Mouse (Mus musculus) kidney, embryonic 14.5 days (tissue): Measurements from ENCODE around the gene 5830411N06Rik. TPM values are rescaled to one million over a fixed set of nuclear protein-coding genes. Genes with fewer than 3 reads are reported as not detected.

ENCODE experiments used
- ATAC-seq: fragments of 200-750 bp; cut with Nextera tagmentation; 2 replicates; pipeline ENCODE4 v1.8.0; 2017; ENCODE audit warnings: moderate number of reproducible peaks, mild to moderate bottlenecking, moderate TSS enrichment, moderate library complexity; ENCODE audit not compliant: low FRiP score, low TSS enrichment
- H3K27ac ChIP-seq: fragments of 300-500 bp; sonication (generic); 2 replicates; pipeline ENCODE4 v1.5.1; 2014; ENCODE audit warnings: low read depth, mild to moderate bottlenecking, low read length, moderate library complexity, mixed read lengths
- H3K27me3 ChIP-seq: fragments of 300-500 bp; sonication (generic); 2 replicates; pipeline ENCODE4 v1.6.1; 2014; ENCODE audit warnings: mild to moderate bottlenecking, low read length; ENCODE audit not compliant: control insufficient read depth, insufficient read depth
- H3K36me3 ChIP-seq: fragments of 300-500 bp; sonication (generic); 2 replicates; pipeline ENCODE4 v1.6.1; 2014; ENCODE audit warnings: low read length, mixed read lengths; ENCODE audit not compliant: control insufficient read depth, insufficient read depth
- H3K4me1 ChIP-seq: fragments of 300-500 bp; sonication (generic); 2 replicates; pipeline ENCODE4 v1.6.1; 2014; ENCODE audit warnings: low read length, mixed read lengths; ENCODE audit not compliant: control insufficient read depth, insufficient read depth
- H3K4me2 ChIP-seq: fragments of 300-500 bp; sonication (generic); replicated peaks from 2 replicates; pipeline ENCODE4 v1.6.1; 2014; ENCODE audit warnings: low read depth, mild to moderate bottlenecking, low read length
- H3K4me3 ChIP-seq: fragments of 300-500 bp; sonication (generic); 2 replicates; pipeline ENCODE4 v1.5.1; 2014; ENCODE audit warnings: mild to moderate bottlenecking, low read length
- H3K9ac ChIP-seq: fragments of 300-500 bp; sonication (generic); 2 replicates; pipeline ENCODE4 v1.6.1; 2014; ENCODE audit warnings: low read depth, mild to moderate bottlenecking, low read length, moderate library complexity
- H3K9me3 ChIP-seq: fragments of 300-500 bp; sonication (generic); 2 replicates; pipeline ENCODE4 v1.6.1; 2016; ENCODE audit warnings: low read length; ENCODE audit not compliant: control insufficient read depth
- WGBS: fragments of 180-500 bp; shearing (Covaris S2); extraction: QIAGEN DNeasy Blood & Tissue Kit; methylation state at CpG from one replicate; pipeline ENCODE4 v1.1.7; 2014; 5-methylcytosine and 5-hydroxymethylcytosine counted together
- polyA plus RNA-seq: library from polyadenylated mRNA; unstranded; fragments of >200 nt; fragmentation: Nextera tagmentation; extraction: Ambion mirVana; gene quantifications from 2 replicates; pipeline ENCODE4 v1.2.1, GENCODE M21; 2014

5830411N06Rik gene
- polyA plus RNA-seq, 1 experiment from 2014 or later, result not detected

DNA sequence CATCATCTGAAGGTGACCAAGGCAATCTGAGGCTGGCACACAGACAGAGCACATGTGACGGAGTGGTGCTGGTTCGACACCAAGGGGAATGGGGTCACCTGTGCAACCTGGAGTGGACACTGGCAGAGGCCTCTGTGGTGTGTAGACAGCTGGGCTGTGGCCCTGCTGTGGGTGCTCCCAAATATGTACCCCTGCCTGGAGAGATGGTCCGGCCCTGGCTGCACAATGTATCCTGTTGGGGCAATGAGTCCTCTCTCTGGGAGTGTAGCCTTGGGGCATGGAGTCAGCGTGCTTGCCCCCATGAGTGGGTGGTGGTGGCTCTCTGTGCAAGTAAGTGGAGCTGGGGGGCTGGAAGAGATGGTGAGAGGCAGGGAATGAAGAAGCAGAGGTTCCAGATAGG is 26.7 kb upstream of the 5830411N06Rik start:
- H3K4me3 ChIP-seq, result no peak overlapping the region
- H3K27ac ChIP-seq, result no peak overlapping the region
- H3K27me3 ChIP-seq, result no peaks in the 10 kb centered on the region
- no peaks in the 10 kb centered on the region for H3K9me3 ChIP-seq
- H3K4me1 ChIP-seq, result no peaks in the 10 kb centered on the region
- ATAC-seq, result no peak
- H3K4me2 ChIP-seq, result no peak overlapping the region
- 76% methylated on average over 4 of the region's 4 CpGs for WGBS
- H3K36me3 ChIP-seq, result no peaks in the 10 kb centered on the region
- H3K9ac ChIP-seq, result no peak overlapping the region

DNA sequence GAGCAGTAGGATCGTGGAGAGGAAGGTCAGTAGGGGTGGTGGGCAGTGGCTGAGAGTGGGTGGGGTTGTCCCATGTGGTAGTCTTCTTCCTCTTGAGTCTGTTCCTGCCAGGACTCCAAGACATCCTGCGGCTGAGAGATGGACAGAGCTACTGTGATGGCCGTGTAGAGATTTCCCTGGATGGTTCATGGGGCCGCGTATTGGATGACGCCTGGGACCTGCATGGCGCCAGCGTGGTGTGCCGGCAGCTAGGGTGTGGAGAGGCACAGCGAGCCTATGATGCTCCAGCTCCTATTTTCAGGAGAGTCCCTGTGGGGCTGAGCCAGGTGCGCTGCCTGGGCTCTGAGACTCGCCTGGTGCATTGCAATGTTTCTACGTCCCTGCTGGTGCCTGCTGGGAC is 22.9 kb upstream of the 5830411N06Rik start:
- H3K9ac ChIP-seq, result no peak overlapping the region
- no peaks in the 10 kb centered on the region for H3K36me3 ChIP-seq
- no peak for ATAC-seq
- no peak overlapping the region for H3K4me3 ChIP-seq
- no peak overlapping the region for H3K4me2 ChIP-seq
- H3K27me3 ChIP-seq, result no peaks in the 10 kb centered on the region
- WGBS, result 87% methylated on average over 13 of the region's 13 CpGs
- no peak overlapping the region for H3K27ac ChIP-seq
- H3K9me3 ChIP-seq, result no peaks in the 10 kb centered on the region
- H3K4me1 ChIP-seq, result no peaks in the 10 kb centered on the region

DNA sequence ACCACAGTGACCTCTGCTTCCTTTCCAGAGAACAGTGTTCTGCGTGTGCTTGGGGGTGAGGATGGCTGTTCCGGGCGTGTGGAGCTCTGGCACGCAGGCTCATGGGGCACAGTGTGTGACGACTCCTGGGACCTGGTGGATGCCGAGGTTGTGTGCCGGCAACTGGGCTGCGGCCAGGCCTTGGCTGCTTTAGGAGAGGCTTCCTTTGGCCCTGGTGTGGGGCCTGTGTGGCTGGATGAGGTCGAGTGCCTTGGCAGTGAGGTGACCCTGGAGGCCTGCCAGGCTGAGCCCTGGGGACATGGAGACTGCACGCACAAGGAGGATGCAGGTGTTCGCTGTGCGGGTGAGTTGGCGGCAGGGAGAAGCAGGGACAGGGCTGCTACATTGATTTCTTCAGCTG is 18.6 kb upstream of the 5830411N06Rik start:
- Histone ChIP-seq H3K27me3 (no peaks in the 10 kb centered on the region), H3K4me2 (no peak overlapping the region), H3K27ac (no peak overlapping the region), H3K9ac (no peak overlapping the region), H3K9me3 (no peaks in the 10 kb centered on the region), H3K4me1 (no peaks in the 10 kb centered on the region), H3K36me3 (no peaks in the 10 kb centered on the region), H3K4me3 (no peak overlapping the region)
- no peak for ATAC-seq
- 80% methylated on average over 13 of the region's 13 CpGs for WGBS

DNA sequence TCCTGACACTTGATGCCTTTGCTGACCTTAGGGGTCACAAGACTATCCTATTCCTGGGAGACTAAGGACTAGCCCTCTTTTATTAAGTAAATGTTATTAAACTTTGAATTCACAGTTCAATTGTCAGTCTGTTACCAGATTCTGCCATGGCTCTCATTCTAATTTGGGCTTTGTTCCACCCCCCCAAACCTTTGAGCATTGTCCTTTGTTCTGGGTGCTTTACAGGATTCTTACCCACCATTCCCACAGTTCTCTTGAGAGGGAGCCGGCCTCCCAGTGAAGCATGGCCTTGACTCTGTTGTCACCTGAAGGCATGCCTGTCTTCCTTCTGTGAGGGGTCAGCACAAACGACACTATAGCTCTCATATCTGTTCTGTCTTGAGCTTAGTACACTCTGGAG is 16.1 kb upstream of the 5830411N06Rik start:
- H3K4me2 ChIP-seq, result no peak overlapping the region
- no peaks in the 10 kb centered on the region for H3K27me3 ChIP-seq
- no peak for ATAC-seq
- H3K36me3 ChIP-seq, result no peaks in the 10 kb centered on the region
- 74% methylated on average over 2 of the region's 2 CpGs for WGBS
- H3K9me3 ChIP-seq, result no peaks in the 10 kb centered on the region
- no peaks in the 10 kb centered on the region for H3K4me1 ChIP-seq
- no peak overlapping the region for H3K4me3 ChIP-seq
- no peak overlapping the region for H3K27ac ChIP-seq
- no peak overlapping the region for H3K9ac ChIP-seq

DNA sequence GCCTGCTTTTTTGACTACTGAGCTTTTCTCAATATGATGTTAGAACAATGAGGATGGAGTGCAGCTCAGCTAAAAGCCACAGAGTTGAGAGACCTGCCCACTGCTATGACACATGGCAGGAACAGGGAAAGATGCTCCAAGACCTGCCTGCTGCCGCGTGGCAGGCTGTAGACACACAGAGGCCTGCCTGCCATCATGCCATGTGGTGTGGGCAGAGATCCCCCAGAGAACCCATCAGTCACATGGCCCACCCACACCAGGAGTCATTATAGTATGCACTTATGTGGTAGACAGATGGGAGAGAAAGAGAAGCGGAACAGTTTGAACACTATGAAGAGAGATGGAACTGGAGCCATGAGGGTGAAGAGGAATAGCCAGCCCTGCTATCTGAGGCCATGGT is 13.4 kb upstream of the 5830411N06Rik start:
- 93% methylated on average over 3 of the region's 3 CpGs for WGBS
- no peaks in the 10 kb centered on the region for H3K36me3 ChIP-seq
- no peak overlapping the region for H3K4me2 ChIP-seq
- H3K9me3 ChIP-seq, result no peaks in the 10 kb centered on the region
- no peaks in the 10 kb centered on the region for H3K27me3 ChIP-seq
- H3K4me1 ChIP-seq, result no peaks in the 10 kb centered on the region
- H3K4me3 ChIP-seq, result no peak overlapping the region
- ATAC-seq, result no peak
- no peak overlapping the region for H3K9ac ChIP-seq
- H3K27ac ChIP-seq, result no peak overlapping the region

DNA sequence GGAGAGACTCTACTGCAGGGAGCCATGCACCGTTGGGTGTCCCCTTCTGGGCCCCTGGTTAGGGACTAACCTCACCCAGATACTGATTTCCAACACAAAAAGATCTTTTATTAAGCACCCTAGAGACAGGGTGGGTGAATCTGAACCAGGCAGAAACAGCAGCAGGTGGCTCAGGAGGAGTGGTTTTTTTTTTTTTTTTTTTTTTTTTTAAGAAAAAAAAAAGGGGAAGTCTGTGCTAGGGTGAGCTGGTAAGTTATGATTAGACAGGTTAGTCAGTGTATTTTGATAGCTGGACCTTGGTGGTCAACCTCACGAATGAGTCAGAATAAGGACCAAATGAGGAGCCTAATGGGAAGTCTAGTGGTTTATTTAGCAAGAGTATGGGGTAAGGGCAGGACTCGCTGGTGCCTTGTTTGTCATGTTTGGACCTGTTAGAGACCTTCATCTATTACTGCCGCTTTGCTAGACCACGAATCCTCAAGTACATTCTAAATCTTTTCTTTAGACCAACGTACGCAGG is 6.8 kb downstream of the 5830411N06Rik start:
- no peaks in the 10 kb centered on the region for H3K27me3 ChIP-seq
- ATAC-seq, result no peak
- H3K36me3 ChIP-seq, result no peaks in the 10 kb centered on the region
- no peak overlapping the region for H3K27ac ChIP-seq
- H3K4me2 ChIP-seq, result no peak overlapping the region
- 90% methylated on average over 7 of the region's 7 CpGs for WGBS
- no peaks in the 10 kb centered on the region for H3K4me1 ChIP-seq
- H3K4me3 ChIP-seq, result no peak overlapping the region
- no peaks in the 10 kb centered on the region for H3K9me3 ChIP-seq
- no peak overlapping the region for H3K9ac ChIP-seq

DNA sequence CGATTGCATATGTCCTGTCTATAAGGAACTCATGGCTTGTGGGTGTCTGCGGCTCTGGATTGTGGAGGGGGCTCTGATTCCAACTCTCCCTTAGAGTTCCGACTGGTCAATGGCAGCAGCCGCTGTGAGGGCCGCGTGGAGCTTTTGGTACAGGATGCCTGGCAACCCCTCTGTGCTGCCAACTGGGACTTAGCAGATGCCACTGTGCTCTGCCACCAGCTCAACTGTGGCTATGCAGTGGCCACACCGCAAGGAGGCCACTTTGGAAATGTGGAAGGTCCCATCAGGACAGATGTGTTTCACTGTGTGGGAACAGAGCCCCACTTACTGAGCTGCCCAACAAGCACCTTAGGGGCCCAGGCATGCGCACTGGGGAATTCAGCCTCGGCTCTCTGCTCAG is 48.7 kb downstream of the 5830411N06Rik start:
- 89% methylated on average over 9 of the region's 9 CpGs for WGBS
- Histone ChIP-seq H3K27ac (no peak overlapping the region), H3K4me3 (no peak overlapping the region), H3K9ac (no peak overlapping the region), H3K4me1 (no peaks in the 10 kb centered on the region), H3K9me3 (no peaks in the 10 kb centered on the region), H3K36me3 (no peaks in the 10 kb centered on the region), H3K27me3 (no peaks in the 10 kb centered on the region), H3K4me2 (no peak overlapping the region)
- ATAC-seq, result no peak

DNA sequence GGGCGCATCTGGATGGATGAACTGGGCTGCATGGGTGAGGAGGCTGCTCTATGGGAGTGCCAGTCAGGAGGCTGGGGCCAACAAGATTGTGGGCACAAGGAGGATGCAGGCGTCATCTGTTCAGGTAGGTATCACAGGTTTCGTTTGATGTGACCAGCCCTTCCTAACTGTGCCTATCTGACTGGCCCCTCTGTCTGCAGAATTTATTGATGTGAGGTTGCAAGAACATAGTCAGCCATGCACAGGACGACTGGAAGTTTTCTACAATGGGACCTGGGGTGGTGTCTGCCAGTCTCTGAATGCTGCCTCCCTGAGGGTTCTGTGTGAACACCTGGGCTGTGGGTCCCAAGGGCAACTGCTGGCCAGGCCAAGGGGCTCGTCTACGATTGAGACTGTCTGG is 49.8 kb downstream of the 5830411N06Rik start:
- WGBS, result 79% methylated on average over 6 of the region's 6 CpGs
- no peak overlapping the region for H3K9ac ChIP-seq
- no peaks in the 10 kb centered on the region for H3K27me3 ChIP-seq

DNA sequence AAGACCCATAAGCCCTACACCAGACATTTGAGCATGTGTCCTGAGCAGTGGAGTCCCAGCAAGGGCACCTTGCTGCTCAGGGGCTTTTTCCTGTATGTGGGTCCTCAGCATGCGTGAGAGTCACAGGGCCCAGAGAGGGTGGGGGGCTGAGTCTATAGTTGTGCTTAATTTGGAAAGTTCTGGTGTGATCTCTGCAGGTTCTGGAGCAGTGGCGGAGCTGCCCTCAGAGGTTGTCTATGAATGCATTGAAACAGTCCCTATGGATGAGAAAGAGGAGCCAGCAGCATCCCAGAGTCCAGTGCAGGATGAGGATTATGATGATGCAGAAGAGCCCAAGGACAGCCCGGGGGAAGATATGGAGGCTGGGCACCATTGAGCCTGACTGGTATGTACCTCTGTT is 52.3 kb downstream of the 5830411N06Rik start:
- Histone ChIP-seq H3K4me3 (no peak overlapping the region), H3K9ac (no peak overlapping the region), H3K4me2 (no peak overlapping the region), H3K27ac (no peak overlapping the region), H3K9me3 (no peaks in the 10 kb centered on the region), H3K27me3 (no peaks in the 10 kb centered on the region), H3K4me1 (no peaks in the 10 kb centered on the region), H3K36me3 (no peaks in the 10 kb centered on the region)
- WGBS, result 87% methylated on average over 3 of the region's 3 CpGs
- ATAC-seq, result no peak

More for the DNA sequence above, 49.8 kb downstream of the 5830411N06Rik start:
- ATAC-seq, result no peak
- Histone ChIP-seq H3K36me3 (no peaks in the 10 kb centered on the region), H3K4me3 (no peak overlapping the region), H3K27ac (no peak overlapping the region), H3K4me1 (no peaks in the 10 kb centered on the region), H3K4me2 (no peak overlapping the region), H3K9me3 (no peaks in the 10 kb centered on the region)
